Mouse (Mus musculus) left cerebral cortex, adult 9 months (tissue): ENCODE data around the gene Fam71e2.

ENCODE experiments used
- DNase-seq, 2 experiments: peaks; one replicate each; pipeline ENCODE4 v3.0.0; 2022; ENCODE audit warnings: low spot score in 2 of 2

Fam71e2 gene

GRCm38 (mm10) chr7:4777851-4778637 lies 6.9 kb upstream of the Fam71e2 start:
- no peak for DNase-seq

- DNase-seq, result no peak
These were observed 6.0 kb upstream of the Fam71e2 start for GRCm38 (mm10) chr7:4776861-4777830.

- DNase-seq, result no peak
These were observed 5.0 kb upstream of the Fam71e2 start for GRCm38 (mm10) chr7:4776131-4776530.

GRCm38 (mm10) chr7:4764946-4765710 lies 6.0 kb downstream of the Fam71e2 start:
- DNase-seq, result peak in 1 of 2 experiments; percentile 20

GRCm38 (mm10) chr7:4759670-4760069 lies 11.4 kb downstream of the Fam71e2 start:
- no peak for DNase-seq

GRCm38 (mm10) chr7:4752821-4753570 lies 18.1 kb downstream of the Fam71e2 start, which contains the start of gene Cox6b2:
Gene Cox6b2 (minus strand): TSS chr7:4753094.
- peak in 1 of 2 experiments; percentile 48 for DNase-seq

- DNase-seq, result no peak
These were observed 18.9 kb downstream of the Fam71e2 start for GRCm38 (mm10) chr7:4751971-4752820.

- DNase-seq, result no peak
These were observed 21.9 kb downstream of the Fam71e2 start for GRCm38 (mm10) chr7:4749169-4749568.

GRCm38 (mm10) chr7:4748321-4748720 lies 22.8 kb downstream of the Fam71e2 start:
- DNase-seq, result no peak

GRCm38 (mm10) chr7:4747156-4747899 lies 23.8 kb downstream of the Fam71e2 start:
- DNase-seq, result no peak

- no peak for DNase-seq
These were observed 24.6 kb downstream of the Fam71e2 start for GRCm38 (mm10) chr7:4746326-4746980.

GRCm38 (mm10) chr7:4744886-4745285 lies 26.2 kb downstream of the Fam71e2 start:
- DNase-seq, result no peak

GRCm38 (mm10) chr7:4743354-4743753 lies 27.7 kb downstream of the Fam71e2 start:
- no peak for DNase-seq

GRCm38 (mm10) chr7:4742482-4742819 lies 28.7 kb downstream of the Fam71e2 start:
- DNase-seq, result no peak

- no peak for DNase-seq
These were observed 29.2 kb downstream of the Fam71e2 start for GRCm38 (mm10) chr7:4741672-4742481.

GRCm38 (mm10) chr7:4741151-4741550 lies 30.0 kb downstream of the Fam71e2 start:
- DNase-seq, result no peak

- peak in 1 of 2 experiments; percentile 39 for DNase-seq
These were observed 30.8 kb downstream of the Fam71e2 start for GRCm38 (mm10) chr7:4740309-4740727.
